Mouse (Mus musculus): ENCODE results near the gene Hcrt.

The Hcrt gene

DNA sequence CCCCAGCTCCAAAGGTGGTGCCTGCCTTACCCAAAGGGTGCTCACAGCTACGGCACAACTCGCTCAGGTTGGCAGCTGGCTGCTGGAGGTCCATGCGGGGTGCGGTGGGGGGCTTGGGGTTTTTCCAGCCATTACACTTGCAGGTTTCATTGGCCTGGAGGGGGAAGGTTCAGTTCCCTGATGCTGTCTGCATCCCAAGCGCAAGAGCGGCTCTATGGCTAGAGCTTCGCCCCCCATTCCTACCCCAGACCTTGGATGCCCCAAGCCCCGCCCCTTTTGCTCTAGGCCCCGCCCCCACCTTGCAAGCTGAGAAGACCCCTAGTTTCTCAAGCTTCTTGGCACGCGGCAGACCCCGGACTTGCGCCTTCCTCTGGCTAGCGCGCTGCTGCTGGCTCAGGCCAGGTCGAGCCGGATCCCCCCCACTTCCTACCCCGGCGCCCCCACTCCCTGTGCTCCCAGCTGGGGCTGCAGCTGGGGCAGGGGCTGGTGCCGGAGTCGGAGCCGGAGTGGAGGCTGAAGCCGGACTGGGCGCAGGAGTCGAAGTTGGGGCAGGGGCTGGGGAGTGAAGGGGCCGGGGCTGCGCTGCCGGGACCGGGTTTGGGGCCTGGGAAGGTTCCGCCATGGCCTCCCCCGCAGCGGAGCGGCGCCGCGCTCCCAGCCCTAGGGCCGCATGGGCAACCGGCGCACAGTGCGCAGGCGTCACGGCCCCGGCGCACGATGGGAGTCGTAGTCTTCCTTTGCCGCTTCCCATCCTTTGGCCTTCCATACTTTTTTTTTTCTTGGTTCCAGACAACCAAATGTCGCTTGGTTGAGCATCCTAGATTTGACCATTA is 50.7 kb downstream of the Hcrt start, which contains the start of gene Kat2a:
Kat2a (minus strand) TSS at position 683 of the 833 bp plus-strand sequence.
- DNase-seq (ENCODE audit: low read depth, low spot score): peak; percentile 87
